Mouse (Mus musculus) forebrain, postnatal 0 days (tissue): ENCODE results near the gene Pde5a. TPM values are rescaled to one million over a fixed set of nuclear protein-coding genes. Genes with fewer than 3 reads are reported as not detected.
A peak's percentile ranks its signal among the peaks of the same experiment; 100 is the strongest.

Experiments
- ATAC-seq: fragments of 200-750 bp; cut with Nextera tagmentation; 2 replicates; pipeline ENCODE4 v1.8.0; 2017; ENCODE audit warnings: mild to moderate bottlenecking, moderate library complexity
- DNase-seq: peaks from one replicate; pipeline ENCODE4 v3.0.0-alpha.2; 2015
- H3K27ac ChIP-seq: fragments of 300-500 bp; sonication (generic); 2 replicates; pipeline ENCODE4 v1.5.1; 2014; ENCODE audit warnings: low read depth, mild to moderate bottlenecking, antibody characterized with exemption, low read length, moderate library complexity, mixed read lengths
- H3K27me3 ChIP-seq: fragments of 300-500 bp; sonication (generic); 2 replicates; pipeline ENCODE4 v1.6.1; 2014; ENCODE audit warnings: mild to moderate bottlenecking, low read length, mixed read lengths; ENCODE audit not compliant: insufficient read depth
- H3K36me3 ChIP-seq: fragments of 300-500 bp; sonication (generic); 2 replicates; pipeline ENCODE4 v1.6.1; 2014; ENCODE audit warnings: mild to moderate bottlenecking, moderate library complexity; ENCODE audit not compliant: insufficient read depth
- H3K4me1 ChIP-seq: fragments of 300-500 bp; sonication (generic); 2 replicates; pipeline ENCODE4 v1.6.1; 2014; ENCODE audit warnings: antibody characterized with exemption; ENCODE audit not compliant: insufficient read depth
- H3K4me2 ChIP-seq: fragments of 300-500 bp; sonication (generic); 2 replicates; pipeline ENCODE4 v1.6.1; 2014; ENCODE audit warnings: low read depth, mild to moderate bottlenecking, moderate library complexity
- H3K4me3 ChIP-seq: fragments of 300-500 bp; sonication (generic); 2 replicates; pipeline ENCODE4 v1.5.1; 2014; ENCODE audit warnings: low read depth, low read length, mixed read lengths
- H3K9ac ChIP-seq: fragments of 300-500 bp; sonication (generic); 2 replicates; pipeline ENCODE4 v1.6.1; 2014; ENCODE audit warnings: mild to moderate bottlenecking
- H3K9me3 ChIP-seq: fragments of 300-500 bp; sonication (generic); 2 replicates; pipeline ENCODE4 v1.6.1; 2016; ENCODE audit warnings: low read length
- CTCF ChIP-seq: sonication (generic); IDR thresholded peaks from 2 replicates; pipeline ENCODE4 v1.5.1; 2016; ENCODE audit warnings: antibody characterized with exemption, control low read depth, low read depth
- WGBS: fragments of 180-500 bp; shearing (Covaris S2); extraction: QIAGEN DNeasy Blood & Tissue Kit; methylation state at CpG from one replicate; pipeline ENCODE4 v1.1.7; 2014; 5-methylcytosine and 5-hydroxymethylcytosine counted together
- polyA plus RNA-seq: library from polyadenylated mRNA; unstranded; fragments of >200 nt; fragmentation: Nextera tagmentation; extraction: Ambion mirVana; gene quantifications from 2 replicates; pipeline ENCODE4 v1.2.1, GENCODE M21; 2015
- total RNA-seq: library from RNA; depleted of rRNA; stranded (reverse); fragments of >200 nt; gene quantifications from 2 replicates; pipeline ENCODE4 v1.2.3, GENCODE M21; 2014

Pde5a gene
- total and polyA plus RNA-seq, 2 experiments from 2014 or later = 1.4 to 8.7 TPM

GRCm38 (mm10) chr3:122704209-122704608 is 24.5 kb upstream of the Pde5a start:
- Histone ChIP-seq H3K9ac (no peak overlapping the region), H3K27ac (no peak overlapping the region), H3K9me3 (no peaks in the 10 kb centered on the region), H3K36me3 (no peaks in the 10 kb centered on the region), H3K4me1 (no peaks in the 10 kb centered on the region), H3K27me3 (no peaks in the 10 kb centered on the region), H3K4me3 (no peak overlapping the region), H3K4me2 (no peak overlapping the region)
- DNase-seq = no peak
- 19% methylated on average over 6 of the region's 6 CpGs for WGBS
- no peak for TF ChIP-seq CTCF
- ATAC-seq = no peak

GRCm38 (mm10) chr3:122705246-122705645 is 23.5 kb upstream of the Pde5a start:
- Histone ChIP-seq H3K9me3 (no peaks in the 10 kb centered on the region), H3K27me3 (no peaks in the 10 kb centered on the region), H3K27ac (no peak overlapping the region), H3K9ac (no peak overlapping the region), H3K36me3 (no peaks in the 10 kb centered on the region), H3K4me2 (no peak overlapping the region), H3K4me3 (no peak overlapping the region), H3K4me1 (no peaks in the 10 kb centered on the region)
- no peak for ATAC-seq
- 81% methylated on average over 7 of the region's 7 CpGs for WGBS
- TF ChIP-seq CTCF = no peak
- DNase-seq = no peak

GRCm38 (mm10) chr3:122708485-122708884 is 20.3 kb upstream of the Pde5a start:
- Histone ChIP-seq H3K4me2 (no peak overlapping the region), H3K9ac (no peak overlapping the region), H3K27me3 (no peaks in the 10 kb centered on the region), H3K9me3 (no peaks in the 10 kb centered on the region), H3K4me1 (no peaks in the 10 kb centered on the region), H3K4me3 (no peak overlapping the region), H3K27ac (no peak overlapping the region), H3K36me3 (no peaks in the 10 kb centered on the region)
- WGBS = 84% methylated on average over 6 of the region's 6 CpGs
- DNase-seq = no peak
- ATAC-seq = no peak
- no peak for TF ChIP-seq CTCF

- H3K36me3 ChIP-seq = no peaks in the 10 kb centered on the region
- 91% methylated on average over 3 of the region's 3 CpGs for WGBS
Measured at GRCm38 (mm10) chr3:122710141-122710540, 18.6 kb upstream of the Pde5a start.

GRCm38 (mm10) chr3:122718631-122719030 is 10.1 kb upstream of the Pde5a start:
- no peaks in the 10 kb centered on the region for H3K36me3 ChIP-seq
- DNase-seq (no peak), ATAC-seq (no peak)
- 79% methylated on average over 2 of the region's 2 CpGs for WGBS
- no peak overlapping the region for H3K4me3 ChIP-seq
- no peak overlapping the region for H3K4me2 ChIP-seq
- no peak for TF ChIP-seq CTCF
- no peaks in the 10 kb centered on the region for H3K4me1 ChIP-seq
- no peak overlapping the region for H3K27ac ChIP-seq
- no peak overlapping the region for H3K9ac ChIP-seq
- H3K27me3 ChIP-seq = no peaks in the 10 kb centered on the region
- H3K9me3 ChIP-seq = no peaks in the 10 kb centered on the region

More at GRCm38 (mm10) chr3:122710141-122710540, 18.6 kb upstream of the Pde5a start:
- H3K27ac ChIP-seq = no peak overlapping the region
- DNase-seq = no peak
- no peaks in the 10 kb centered on the region for H3K4me1 ChIP-seq
- H3K27me3 ChIP-seq = no peaks in the 10 kb centered on the region
- no peaks in the 10 kb centered on the region for H3K9me3 ChIP-seq
- no peak overlapping the region for H3K4me3 ChIP-seq
- ATAC-seq = no peak
- no peak overlapping the region for H3K4me2 ChIP-seq
- no peak overlapping the region for H3K9ac ChIP-seq
- TF ChIP-seq CTCF = no peak

- no peaks in the 10 kb centered on the region for H3K36me3 ChIP-seq
- DNase-seq (no peak), ATAC-seq (no peak)
- WGBS = 87% methylated on average over 9 of the region's 9 CpGs
- H3K27me3 ChIP-seq = no peaks in the 10 kb centered on the region
- H3K4me2 ChIP-seq = no peak overlapping the region
- H3K9ac ChIP-seq = no peak overlapping the region
- no peak overlapping the region for H3K27ac ChIP-seq
- TF ChIP-seq CTCF = no peak
- no peak overlapping the region for H3K4me3 ChIP-seq
- no peaks in the 10 kb centered on the region for H3K4me1 ChIP-seq
- no peaks in the 10 kb centered on the region for H3K9me3 ChIP-seq
Measured at GRCm38 (mm10) chr3:122721522-122721921, 7.2 kb upstream of the Pde5a start.

- H3K9me3 ChIP-seq = no peaks in the 10 kb centered on the region
- no peaks in the 10 kb centered on the region for H3K27me3 ChIP-seq
- ATAC-seq = peak; percentile 52
- peak overlapping the region; percentile 76 for H3K9ac ChIP-seq
- peak overlapping the region; percentile 88 for H3K27ac ChIP-seq
- no peaks in the 10 kb centered on the region for H3K36me3 ChIP-seq
- under 1% methylated on average over 22 of the region's 22 CpGs for WGBS
- TF ChIP-seq CTCF = no peak
- H3K4me1 ChIP-seq = no peaks in the 10 kb centered on the region
- peak overlapping the region; percentile 79 for H3K4me3 ChIP-seq
- peak overlapping the region; percentile 91 for H3K4me2 ChIP-seq
- DNase-seq = peak; percentile 60
Measured at GRCm38 (mm10) chr3:122729601-122729959, 833 bp downstream of the Pde5a start.
